Mouse (Mus musculus) limb, embryonic 11.5 days (tissue): ENCODE results near the gene Enho. TPM values are rescaled to one million over a fixed set of nuclear protein-coding genes. Genes with fewer than 3 reads are reported as not detected.
"Not testable (repeated sequence)": the region's sequence is repeated elsewhere in the genome, so short reads cannot be mapped to it uniquely, and the experiment has no call there.

Source experiments
- ATAC-seq: fragments of 200-750 bp; cut with Nextera tagmentation; 2 replicates; pipeline ENCODE4 v1.8.0; 2017; ENCODE audit warnings: low read depth; ENCODE audit not compliant: insufficient number of reproducible peaks, low FRiP score, low TSS enrichment
- DNase-seq: peaks from one replicate; pipeline ENCODE4 v3.0.0-alpha.2; 2015; ENCODE audit warnings: low spot score
- H3K27ac ChIP-seq: fragments of 300-500 bp; sonication (generic); replicated peaks from 2 replicates; pipeline ENCODE4 v1.5.1; 2014; ENCODE audit warnings: low read depth, mild to moderate bottlenecking, low read length
- H3K27me3 ChIP-seq: fragments of 300-500 bp; sonication (generic); 2 replicates; pipeline ENCODE4 v1.6.1; 2014; ENCODE audit warnings: mild to moderate bottlenecking, low read length, mixed read lengths; ENCODE audit not compliant: control insufficient read depth, insufficient read depth
- H3K36me3 ChIP-seq: fragments of 300-500 bp; sonication (generic); 2 replicates; pipeline ENCODE4 v1.6.1; 2014; ENCODE audit warnings: mild to moderate bottlenecking, low read length, moderate library complexity, mixed read lengths; ENCODE audit not compliant: control insufficient read depth, insufficient read depth
- H3K4me1 ChIP-seq: fragments of 300-500 bp; sonication (generic); 2 replicates; pipeline ENCODE4 v1.6.1; 2014; ENCODE audit warnings: low read length, mixed read lengths; ENCODE audit not compliant: control insufficient read depth, insufficient read depth
- H3K4me2 ChIP-seq: fragments of 300-500 bp; sonication (generic); 2 replicates; pipeline ENCODE4 v1.6.1; 2014; ENCODE audit warnings: low read depth, mild to moderate bottlenecking, moderate library complexity; ENCODE audit not compliant: severe bottlenecking
- H3K4me3 ChIP-seq: fragments of 300-500 bp; sonication (generic); 2 replicates; pipeline ENCODE4 v1.5.1; 2014; ENCODE audit warnings: low read depth, low read length
- H3K9ac ChIP-seq: fragments of 300-500 bp; sonication (generic); 2 replicates; pipeline ENCODE4 v1.6.1; 2014; ENCODE audit warnings: mild to moderate bottlenecking, low read length
- H3K9me3 ChIP-seq: fragments of 300-500 bp; sonication (generic); 2 replicates; pipeline ENCODE4 v1.6.1; 2016; ENCODE audit warnings: low read length; ENCODE audit not compliant: control insufficient read depth
- WGBS: fragments of 180-500 bp; shearing (Covaris S2); extraction: QIAGEN DNeasy Blood & Tissue Kit; methylation state at CpG from one replicate; pipeline ENCODE4 v1.1.7; 2014; 5-methylcytosine and 5-hydroxymethylcytosine counted together
- polyA plus RNA-seq: library from polyadenylated mRNA; unstranded; fragments of >200 nt; fragmentation: Nextera tagmentation; extraction: Ambion mirVana; gene quantifications from 2 replicates; pipeline ENCODE4 v1.2.1, GENCODE M21; 2014

Gene Enho
- polyA plus RNA-seq: 20.8 and 22.5 TPM in 2 replicates

DNA sequence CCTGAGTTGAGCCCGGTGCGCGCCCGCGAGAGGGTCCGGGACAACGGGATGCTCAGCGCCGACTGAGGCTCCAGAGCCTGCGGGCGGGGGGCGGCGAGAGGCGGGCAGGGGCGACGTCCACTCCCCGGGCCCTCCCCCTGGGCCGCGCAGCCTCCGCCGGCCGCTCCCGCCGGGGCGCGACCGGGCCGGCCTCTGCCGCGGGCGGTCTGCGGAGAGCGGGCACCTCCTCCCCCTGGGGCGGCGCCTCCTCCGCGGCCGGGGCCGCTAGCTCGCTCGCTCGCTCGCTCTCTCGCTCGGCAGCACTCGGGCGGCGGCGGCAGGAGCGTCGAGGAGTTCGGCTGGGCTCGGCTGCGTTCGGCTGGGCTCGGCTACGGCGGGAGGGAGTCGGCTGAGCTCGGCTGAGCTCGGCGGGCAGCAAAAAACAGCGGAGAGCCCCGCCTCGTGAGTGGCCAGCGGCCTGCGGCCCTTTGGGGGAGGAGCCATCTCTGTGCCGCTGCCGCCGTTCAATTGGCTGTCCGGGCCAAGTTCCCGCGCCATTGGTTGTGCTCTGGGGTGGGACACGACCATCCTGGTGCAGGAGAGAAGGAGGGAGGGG lies at the start of gene Enho:
Enho (minus strand) TSS at position 412 of the 595 bp plus-strand sequence.
- ATAC-seq (peak; percentile 85), DNase-seq (peak; percentile 97)
- Histone ChIP-seq H3K27ac (peak within 1 kb of the TSS; percentile 75; the same call in 1 of the 2 replicates), H3K36me3 (no peaks in the 10 kb centered on the region; the same call in 1 of the 2 replicates), H3K4me3 (peak within 1 kb of the TSS; percentile 42), H3K9ac (peak within 1 kb of the TSS; percentile 79), H3K4me2 (peak within 1 kb of the TSS; percentile 67), H3K9me3 (no peaks in the 10 kb centered on the region), H3K4me1 (peaks cover 26% of the 10 kb centered on the region), H3K27me3 (peaks cover 4% of the 10 kb centered on the region; the same call in 1 of the 2 replicates)
- under 1% methylated on average over 74 of the region's 74 CpGs for WGBS

DNA sequence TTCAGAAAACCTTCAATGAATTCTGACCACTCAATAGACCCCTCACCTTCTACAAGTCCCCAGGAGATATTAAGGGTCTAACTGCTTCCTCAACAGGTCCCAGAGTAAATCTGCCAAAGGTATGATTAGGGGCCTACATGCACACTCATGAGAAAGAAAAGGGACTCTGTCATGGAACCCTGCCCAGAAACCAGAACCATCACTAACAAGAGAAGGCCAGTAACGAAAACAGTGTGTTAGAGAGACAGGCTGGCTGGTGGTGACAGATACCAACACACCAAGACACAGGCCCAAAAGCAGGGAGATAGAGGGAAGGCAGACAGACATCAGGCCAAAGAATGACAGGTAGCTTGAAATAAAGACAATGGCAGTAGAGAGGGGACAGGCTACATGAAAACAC lies 48.4 kb upstream of the Enho start:
- DNase-seq, H3K4me2 ChIP-seq, H3K4me3 ChIP-seq, H3K36me3 ChIP-seq, H3K27ac ChIP-seq, H3K27me3 ChIP-seq, H3K4me1 ChIP-seq, H3K9ac ChIP-seq, H3K9me3 ChIP-seq, ATAC-seq: not testable (repeated sequence)
- 52% methylated on average over 1 of the region's 1 CpGs for WGBS

DNA sequence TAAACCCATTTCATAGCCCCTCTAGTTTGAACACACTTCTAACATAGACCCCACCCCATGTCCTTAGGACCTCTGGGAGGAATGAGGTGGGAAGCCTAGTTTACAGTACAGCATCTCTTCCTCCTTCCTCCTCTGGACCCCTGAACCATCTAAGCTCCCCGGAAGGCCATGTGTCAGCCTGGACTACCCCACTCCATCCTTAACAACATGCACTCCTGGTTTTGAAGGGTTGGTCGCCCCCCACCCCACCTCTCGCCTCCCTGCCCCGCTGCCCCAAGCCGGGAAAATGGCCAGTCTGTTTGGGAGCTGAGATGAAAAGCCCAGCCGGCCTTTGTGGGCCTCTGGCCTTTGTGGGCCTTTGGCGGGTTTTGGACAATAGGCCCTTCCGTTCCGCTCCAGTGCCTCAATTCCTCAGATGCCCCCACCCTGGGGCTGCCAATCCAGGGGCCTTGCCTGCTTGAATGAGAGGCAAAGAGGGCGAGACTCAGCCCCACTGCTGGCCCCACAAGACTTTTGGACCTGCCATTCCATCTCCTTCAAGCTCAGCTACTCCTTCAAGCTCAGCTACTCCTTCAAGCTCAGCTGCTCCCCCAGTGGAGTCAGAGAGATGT lies 45.9 kb upstream of the Enho start:
- H3K27ac ChIP-seq, H3K9me3 ChIP-seq, H3K4me2 ChIP-seq, H3K9ac ChIP-seq, DNase-seq, H3K4me3 ChIP-seq, ATAC-seq, H3K36me3 ChIP-seq, H3K27me3 ChIP-seq, H3K4me1 ChIP-seq: not testable (repeated sequence)
- 66% methylated on average over 10 of the region's 10 CpGs for WGBS

DNA sequence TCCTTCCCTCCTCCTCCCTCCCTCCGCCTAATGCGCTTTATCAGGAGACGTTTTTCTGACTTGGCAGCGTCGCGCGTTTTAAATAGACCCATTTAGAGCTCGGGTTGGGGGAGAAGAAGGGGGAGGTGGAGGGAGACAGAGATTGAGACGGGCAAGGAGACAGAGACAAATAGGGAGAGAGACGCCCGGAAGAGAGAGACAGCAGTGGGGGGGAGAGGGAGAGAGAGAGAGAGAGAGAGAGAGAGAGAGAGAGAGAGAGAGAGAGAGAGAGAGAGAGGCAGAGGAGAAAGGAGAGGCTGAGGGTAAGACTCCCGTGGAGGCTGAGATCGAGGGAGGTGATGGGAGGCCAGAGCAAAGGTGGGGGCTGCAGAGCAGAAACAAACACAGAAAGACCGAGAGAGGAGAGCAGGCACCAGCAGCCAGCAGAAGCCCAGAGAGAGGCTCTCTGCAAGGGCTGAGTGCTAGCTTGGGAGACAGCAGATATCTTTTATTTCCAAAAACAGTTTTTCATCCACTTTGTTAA lies 44.9 kb upstream of the Enho start:
- not testable (repeated sequence) for H3K4me3 ChIP-seq, H3K4me1 ChIP-seq, H3K27ac ChIP-seq, DNase-seq, H3K9ac ChIP-seq, H3K4me2 ChIP-seq, ATAC-seq, H3K9me3 ChIP-seq, H3K36me3 ChIP-seq
- WGBS: under 1% methylated on average over 12 of the region's 14 CpGs
- peaks cover 11% of the 10 kb centered on the region for H3K27me3 ChIP-seq

DNA sequence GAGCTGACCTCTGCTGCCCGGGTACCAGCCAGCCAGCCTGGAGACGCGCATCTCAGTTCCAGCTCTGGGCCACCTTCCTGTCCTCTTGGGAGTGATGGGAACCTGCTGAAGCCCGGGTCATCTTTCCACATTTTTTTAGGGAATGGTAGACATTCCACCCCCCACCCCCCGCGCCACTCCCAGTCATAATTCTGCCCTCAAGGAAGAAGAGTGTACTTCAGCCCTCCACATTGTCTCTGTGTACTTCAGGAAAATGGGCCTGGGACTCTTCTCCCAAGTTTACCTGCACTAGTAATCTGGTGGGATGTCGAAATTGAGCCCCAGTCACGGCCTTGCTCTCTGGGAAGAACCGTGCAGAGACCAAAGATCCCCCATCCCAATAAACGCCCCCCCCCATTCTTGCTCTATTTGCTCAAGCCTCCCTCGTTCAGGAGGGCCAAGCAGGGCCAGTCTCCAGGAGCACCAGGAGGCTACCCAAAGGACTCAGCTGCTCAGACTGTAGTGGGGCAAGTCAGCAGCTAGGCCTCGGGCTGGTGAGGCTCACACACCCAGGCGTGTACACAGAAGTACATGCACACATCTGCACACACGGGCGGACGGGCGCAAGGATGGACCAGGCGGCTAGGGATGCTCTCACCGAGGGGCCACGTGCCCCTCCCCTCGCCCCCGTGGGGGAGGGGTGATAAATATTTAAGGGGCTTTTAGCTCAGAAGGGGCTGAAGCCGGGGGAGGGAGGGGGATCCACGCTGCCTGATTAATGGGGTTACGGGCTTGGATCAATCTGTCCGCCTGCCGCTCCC lies 44.2 kb upstream of the Enho start:
- not testable (repeated sequence) for H3K27ac ChIP-seq
- 2% methylated on average over 23 of the region's 27 CpGs for WGBS

DNA sequence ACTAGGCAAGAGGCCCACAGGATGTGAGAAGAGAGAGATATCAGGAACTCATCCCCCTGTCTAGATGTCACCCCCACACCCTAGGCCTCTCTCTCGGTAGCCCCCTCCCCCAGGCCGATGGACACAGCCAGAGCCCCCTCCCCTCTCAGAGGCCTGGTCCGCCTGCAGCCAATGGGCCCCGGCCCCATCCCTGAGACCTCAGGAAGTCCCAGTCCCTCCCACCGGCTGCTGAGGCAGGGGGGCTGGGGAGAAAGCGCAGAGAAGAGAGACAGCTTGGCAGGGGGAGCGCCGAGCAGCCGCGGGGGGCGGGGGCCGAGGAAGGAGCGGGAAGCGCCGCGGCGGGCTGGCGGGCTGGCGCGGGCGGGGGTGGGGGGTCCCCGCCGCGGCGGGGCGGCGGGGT lies 43.2 kb upstream of the Enho start:
- ATAC-seq, H3K27ac ChIP-seq, H3K36me3 ChIP-seq, H3K4me2 ChIP-seq, H3K9ac ChIP-seq, H3K4me1 ChIP-seq, DNase-seq, H3K9me3 ChIP-seq, H3K4me3 ChIP-seq: not testable (repeated sequence)
- WGBS: 0% methylated on average over 2 of the region's 27 CpGs
- peaks cover 25% of the 10 kb centered on the region for H3K27me3 ChIP-seq

More for the DNA sequence above, 44.2 kb upstream of the Enho start:
- Histone ChIP-seq H3K4me2 (0 out of 2 replicates have a peak overlapping the region, but pooled peaks have one; percentile 7), H3K27me3 (peaks cover 16% of the 10 kb centered on the region)
- not testable (repeated sequence) for H3K36me3 ChIP-seq, ATAC-seq, DNase-seq, H3K4me3 ChIP-seq, H3K9ac ChIP-seq, H3K9me3 ChIP-seq, H3K4me1 ChIP-seq

DNA sequence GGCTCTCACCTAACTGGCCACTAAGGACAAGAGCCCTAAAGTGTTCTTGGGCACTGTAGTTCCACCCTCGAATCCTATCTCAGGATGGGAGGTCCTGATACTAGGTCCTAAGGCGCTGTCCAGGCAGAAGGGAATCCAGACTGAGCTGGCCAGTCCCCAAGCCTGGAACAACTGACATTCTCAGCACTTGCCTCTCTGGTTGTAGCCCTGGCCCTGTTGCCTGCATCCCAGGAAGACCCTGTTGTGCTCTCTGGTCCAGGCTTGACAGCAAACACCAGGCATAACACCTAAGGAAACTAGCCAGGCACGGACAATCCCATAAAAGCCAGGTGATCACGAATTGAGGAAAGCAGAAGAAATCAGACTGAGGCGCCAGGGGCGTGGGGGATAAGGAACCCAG lies 42.7 kb upstream of the Enho start:
- Histone ChIP-seq H3K9ac (no peak overlapping the region), H3K4me3 (no peak overlapping the region), H3K4me1 (peaks cover 5% of the 10 kb centered on the region), H3K9me3 (no peaks in the 10 kb centered on the region), H3K4me2 (no peak overlapping the region), H3K27ac (no peak overlapping the region), H3K27me3 (peaks cover 30% of the 10 kb centered on the region), H3K36me3 (no peaks in the 10 kb centered on the region)
- DNase-seq: no peak
- WGBS: 21% methylated on average over 6 of the region's 6 CpGs
- ATAC-seq: no peak

DNA sequence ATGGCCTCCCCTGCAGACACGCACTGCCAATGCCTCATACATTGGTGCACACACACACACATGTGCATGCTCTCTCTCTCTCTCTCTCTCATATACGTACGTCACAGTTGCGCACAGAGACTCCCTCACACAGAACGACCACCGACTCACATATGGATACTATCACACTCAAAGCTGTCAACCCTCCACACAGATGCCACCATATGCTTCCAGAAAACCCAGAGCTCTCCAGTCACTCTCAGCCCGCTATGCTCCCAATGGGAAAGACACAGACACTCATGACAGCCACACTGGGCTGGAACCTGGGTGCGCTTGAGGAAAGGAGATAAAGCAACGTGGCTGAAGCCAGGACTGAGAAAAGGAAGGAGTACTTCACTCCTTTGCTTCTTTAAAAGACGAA lies 41.8 kb upstream of the Enho start:
- Histone ChIP-seq H3K4me1 (peaks cover 5% of the 10 kb centered on the region), H3K4me2 (no peak overlapping the region), H3K9ac (no peak overlapping the region), H3K27ac (no peak overlapping the region), H3K9me3 (no peaks in the 10 kb centered on the region), H3K4me3 (no peak overlapping the region), H3K27me3 (peaks cover 38% of the 10 kb centered on the region), H3K36me3 (no peaks in the 10 kb centered on the region)
- 60% methylated on average over 10 of the region's 10 CpGs for WGBS
- DNase-seq (no peak), ATAC-seq (no peak)
